Mouse (Mus musculus): ENCODE results near the gene Foxe1. TPM values are rescaled to one million over a fixed set of nuclear protein-coding genes. Genes with fewer than 3 reads are reported as not detected.

Gene Foxe1
- polyA plus RNA-seq, 2 experiments, result 0.06 to 0.07 TPM

GRCm38 (mm10) chr4:46356351-46357133 lies 13.1 kb downstream of the Foxe1 start:
- H3K27ac ChIP-seq, result no peak overlapping the region
- H3K9ac ChIP-seq (replicated peaks), result no peak overlapping the region
- no peaks in the 10 kb centered on the region for H3K4me1 ChIP-seq (replicated peaks; ENCODE audit: control insufficient read depth in 2 of 2, insufficient read depth in 2 of 2, low read length in 1 of 2)
- ATAC-seq (ENCODE audit: insufficient read depth), result no peak
- no peaks in the 10 kb centered on the region for H3K36me3 ChIP-seq (replicated peaks; ENCODE audit: control insufficient read depth, insufficient read depth, low read depth)
- H3K9me3 ChIP-seq (ENCODE audit: control insufficient read depth, low read length), result no peaks in the 10 kb centered on the region
- 49% methylated on average over 12 of the region's 12 CpGs for WGBS (ENCODE audit: insufficient replicate concordance)
- H3K4me3 ChIP-seq (ENCODE audit: insufficient read depth in 1 of 2, low read depth in 2 of 2, low read length in 2 of 2), result no peak overlapping the region
- TF ChIP-seq CTCF (IDR thresholded peaks at IDR 0.05; ENCODE audit: low read depth) (peak; percentile 93), EP300 (IDR thresholded peaks at IDR 0.05; ENCODE audit: low read depth) (no peak)
- peak; percentile 17 to 40 (median 32) for DNase-seq (ENCODE audit: low read depth in 3 of 3, low spot score in 3 of 3)
- H3K27me3 ChIP-seq (ENCODE audit: control insufficient read depth, insufficient read depth, low read length), result peaks cover 8% of the 10 kb centered on the region
- H3K4me2 ChIP-seq (ENCODE audit: low read depth), result no peak overlapping the region

GRCm38 (mm10) chr4:46359539-46360253 lies 16.3 kb downstream of the Foxe1 start:
- no peak for ATAC-seq (ENCODE audit: insufficient read depth)
- Histone ChIP-seq H3K9ac (replicated peaks) (no peak overlapping the region), H3K4me3 (ENCODE audit: insufficient read depth in 1 of 2, low read depth in 2 of 2, low read length in 2 of 2) (no peak overlapping the region), H3K9me3 (ENCODE audit: control insufficient read depth, low read length) (no peaks in the 10 kb centered on the region), H3K4me1 (replicated peaks; ENCODE audit: control insufficient read depth in 2 of 2, insufficient read depth in 2 of 2, low read length in 1 of 2) (no peaks in the 10 kb centered on the region), H3K4me2 (ENCODE audit: low read depth) (no peak overlapping the region), H3K36me3 (replicated peaks; ENCODE audit: control insufficient read depth, insufficient read depth, low read depth) (no peaks in the 10 kb centered on the region), H3K27me3 (ENCODE audit: control insufficient read depth, insufficient read depth, low read length) (peaks cover 2% of the 10 kb centered on the region; the same call in 1 of the 2 replicates), H3K27ac (no peak overlapping the region)
- no peak for TF ChIP-seq EP300 (IDR thresholded peaks at IDR 0.05; ENCODE audit: low read depth)
- TF ChIP-seq CTCF (IDR thresholded peaks at IDR 0.05; ENCODE audit: low read depth), result no peak
- WGBS (ENCODE audit: insufficient replicate concordance), result 45% methylated on average over 12 of the region's 12 CpGs
- DNase-seq (ENCODE audit: low read depth in 3 of 3, low spot score in 3 of 3), result no peak

GRCm38 (mm10) chr4:46361258-46361657 lies 17.8 kb downstream of the Foxe1 start:
- TF ChIP-seq EP300 (IDR thresholded peaks at IDR 0.05; ENCODE audit: low read depth) (no peak), CTCF (IDR thresholded peaks at IDR 0.05; ENCODE audit: low read depth) (no peak)
- Histone ChIP-seq H3K9me3 (ENCODE audit: control insufficient read depth, low read length) (no peaks in the 10 kb centered on the region), H3K4me1 (replicated peaks; ENCODE audit: control insufficient read depth in 2 of 2, insufficient read depth in 2 of 2, low read length in 1 of 2) (no peaks in the 10 kb centered on the region), H3K27me3 (ENCODE audit: control insufficient read depth, insufficient read depth, low read length) (no peaks in the 10 kb centered on the region; the same call in 1 of the 2 replicates), H3K4me3 (ENCODE audit: insufficient read depth in 1 of 2, low read depth in 2 of 2, low read length in 2 of 2) (no peak overlapping the region), H3K36me3 (replicated peaks; ENCODE audit: control insufficient read depth, insufficient read depth, low read depth) (no peaks in the 10 kb centered on the region), H3K4me2 (ENCODE audit: low read depth) (no peak overlapping the region), H3K9ac (replicated peaks) (no peak overlapping the region), H3K27ac (no peak overlapping the region)
- no peak for DNase-seq (ENCODE audit: low read depth in 3 of 3, low spot score in 3 of 3)
- 49% methylated on average over 5 of the region's 5 CpGs for WGBS (ENCODE audit: insufficient replicate concordance)
- ATAC-seq (ENCODE audit: insufficient read depth), result no peak

GRCm38 (mm10) chr4:46364360-46364759 lies 21.0 kb downstream of the Foxe1 start:
- no peak overlapping the region for H3K4me3 ChIP-seq (ENCODE audit: insufficient read depth in 1 of 2, low read depth in 2 of 2, low read length in 2 of 2)
- WGBS (ENCODE audit: insufficient replicate concordance), result 48% methylated on average over 2 of the region's 2 CpGs
- TF ChIP-seq CTCF (IDR thresholded peaks at IDR 0.05; ENCODE audit: low read depth) (peak; percentile 51), EP300 (IDR thresholded peaks at IDR 0.05; ENCODE audit: low read depth) (no peak)

GRCm38 (mm10) chr4:46367487-46367959 lies 24.1 kb downstream of the Foxe1 start:
- H3K4me1 ChIP-seq (replicated peaks; ENCODE audit: control insufficient read depth in 2 of 2, insufficient read depth in 2 of 2, low read length in 1 of 2), result peaks cover 0 to 2% of the 10 kb centered on the region in 2 experiments; a peak in 2 of 4 replicates
- H3K4me3 ChIP-seq (ENCODE audit: insufficient read depth in 1 of 2, low read depth in 2 of 2, low read length in 2 of 2), result no peak overlapping the region
- no peaks in the 10 kb centered on the region for H3K36me3 ChIP-seq (replicated peaks; ENCODE audit: control insufficient read depth, insufficient read depth, low read depth)
- H3K9ac ChIP-seq (replicated peaks), result no peak overlapping the region
- H3K27ac ChIP-seq, result no peak overlapping the region
- ATAC-seq (ENCODE audit: insufficient read depth) (no peak), DNase-seq (ENCODE audit: low read depth in 3 of 3, low spot score in 3 of 3) (no peak)
- 7% methylated on average over 12 of the region's 12 CpGs for WGBS (ENCODE audit: insufficient replicate concordance)
- H3K4me2 ChIP-seq (ENCODE audit: low read depth), result no peak overlapping the region
- H3K9me3 ChIP-seq (ENCODE audit: control insufficient read depth, low read length), result no peaks in the 10 kb centered on the region
- TF ChIP-seq CTCF (IDR thresholded peaks at IDR 0.05; ENCODE audit: low read depth) (no peak), EP300 (IDR thresholded peaks at IDR 0.05; ENCODE audit: low read depth) (no peak)
- H3K27me3 ChIP-seq (ENCODE audit: control insufficient read depth, insufficient read depth, low read length), result peaks cover 6% of the 10 kb centered on the region

More at GRCm38 (mm10) chr4:46364360-46364759, 21.0 kb downstream of the Foxe1 start:
- no peak for DNase-seq (ENCODE audit: low read depth in 3 of 3, low spot score in 3 of 3)
- Histone ChIP-seq H3K9me3 (ENCODE audit: control insufficient read depth, low read length) (no peaks in the 10 kb centered on the region), H3K27ac (no peak overlapping the region), H3K9ac (replicated peaks) (no peak overlapping the region), H3K4me2 (ENCODE audit: low read depth) (no peak overlapping the region), H3K27me3 (ENCODE audit: control insufficient read depth, insufficient read depth, low read length) (no peaks in the 10 kb centered on the region), H3K4me1 (replicated peaks; ENCODE audit: control insufficient read depth in 2 of 2, insufficient read depth in 2 of 2, low read length in 1 of 2) (no peaks in the 10 kb centered on the region), H3K36me3 (replicated peaks; ENCODE audit: control insufficient read depth, insufficient read depth, low read depth) (no peaks in the 10 kb centered on the region)
- ATAC-seq (ENCODE audit: insufficient read depth), result no peak

Measured in liver, embryonic 14.5 days (tissue).